Mouse (Mus musculus) midbrain, embryonic 15.5 days (tissue): Measurements from ENCODE around the gene Fam129c. TPM values are rescaled to one million over a fixed set of nuclear protein-coding genes. Genes with fewer than 3 reads are reported as not detected.
A peak's percentile ranks its signal among the peaks of the same experiment; 100 is the strongest.

ENCODE experiments used
- ATAC-seq: fragments of 200-750 bp; cut with Nextera tagmentation; replicated peaks from 2 replicates; pipeline ENCODE4 v1.8.0; 2017; ENCODE audit warnings: moderate TSS enrichment
- H3K27ac ChIP-seq: fragments of 300-500 bp; sonication (generic); 2 replicates; pipeline ENCODE4 v1.5.1; 2015; ENCODE audit warnings: mild to moderate bottlenecking, inconsistent platforms
- H3K27me3 ChIP-seq: fragments of 300-500 bp; sonication (generic); replicated peaks from 2 replicates; pipeline ENCODE4 v1.6.1; 2015; ENCODE audit warnings: inconsistent platforms
- H3K36me3 ChIP-seq: fragments of 300-500 bp; sonication (generic); replicated peaks from 2 replicates; pipeline ENCODE4 v1.6.1; 2015; ENCODE audit warnings: inconsistent platforms
- H3K4me1 ChIP-seq: fragments of 300-500 bp; sonication (generic); 2 replicates; pipeline ENCODE4 v1.6.1; 2015; ENCODE audit warnings: inconsistent platforms
- H3K4me2 ChIP-seq: fragments of 300-500 bp; sonication (generic); 2 replicates; pipeline ENCODE4 v1.6.1; 2015; ENCODE audit warnings: inconsistent platforms, mild to moderate bottlenecking, moderate library complexity
- H3K4me3 ChIP-seq: fragments of 300-500 bp; sonication (generic); 2 replicates; pipeline ENCODE4 v1.5.1; 2015; ENCODE audit warnings: mild to moderate bottlenecking, inconsistent platforms
- H3K9ac ChIP-seq: fragments of 300-500 bp; sonication (generic); 2 replicates; pipeline ENCODE4 v1.6.1; 2015; ENCODE audit warnings: mild to moderate bottlenecking, inconsistent platforms
- H3K9me3 ChIP-seq: fragments of 300-500 bp; sonication (generic); 2 replicates; pipeline ENCODE4 v1.6.1; 2016; ENCODE audit warnings: inconsistent platforms
- WGBS: fragments of 180-500 bp; shearing (Covaris S2); methylation state at CpG from one replicate; pipeline ENCODE4 v1.1.7; 2015; ENCODE audit warnings: mixed read lengths; 5-methylcytosine and 5-hydroxymethylcytosine counted together
- polyA plus RNA-seq: library from polyadenylated mRNA; unstranded; fragments of >200 nt; fragmentation: Nextera tagmentation; extraction: Ambion mirVana; gene quantifications from 2 replicates; pipeline ENCODE4 v1.2.1, GENCODE M21; 2015

Gene Fam129c
- polyA plus RNA-seq, result 9.3 and 9.4 TPM in 2 replicates

- Histone ChIP-seq H3K9me3 (no peaks in the 10 kb centered on the region), H3K9ac (no peak within 1 kb of the TSS), H3K4me3 (no peak within 1 kb of the TSS), H3K4me1 (peaks cover 31% of the 10 kb centered on the region), H3K4me2 (no peak within 1 kb of the TSS), H3K27ac (no peak within 1 kb of the TSS), H3K27me3 (peaks cover 26% of the 10 kb centered on the region), H3K36me3 (no peaks in the 10 kb centered on the region)
- WGBS, result 83% methylated on average over 3 of the region's 3 CpGs
- ATAC-seq, result no peak
Observed at GRCm38 (mm10) chr8:71597451-71597850, at the start of gene Fam129c. Gene Fam129c (plus strand): TSS chr8:71597648.

GRCm38 (mm10) chr8:71550754-71551153, 46.7 kb upstream of the Fam129c start:
- Histone ChIP-seq H3K4me1 (no peaks in the 10 kb centered on the region), H3K36me3 (peaks cover 15% of the 10 kb centered on the region), H3K4me2 (no peak overlapping the region), H3K9me3 (no peaks in the 10 kb centered on the region), H3K27ac (no peak overlapping the region), H3K9ac (no peak overlapping the region), H3K27me3 (peaks cover 1% of the 10 kb centered on the region; the same call in 1 of the 2 replicates), H3K4me3 (no peak overlapping the region)
- ATAC-seq, result no peak
- 68% methylated on average over 7 of the region's 7 CpGs for WGBS

GRCm38 (mm10) chr8:71552770-71553169, 44.7 kb upstream of the Fam129c start:
- Histone ChIP-seq H3K9ac (no peak overlapping the region), H3K27ac (no peak overlapping the region), H3K36me3 (peaks cover 5% of the 10 kb centered on the region), H3K4me2 (no peak overlapping the region), H3K4me3 (no peak overlapping the region), H3K4me1 (no peaks in the 10 kb centered on the region), H3K9me3 (no peaks in the 10 kb centered on the region), H3K27me3 (peaks cover 18% of the 10 kb centered on the region)
- 78% methylated on average over 6 of the region's 6 CpGs for WGBS
- ATAC-seq, result no peak

- no peak for ATAC-seq
- peaks cover 30% of the 10 kb centered on the region for H3K27me3 ChIP-seq
- no peaks in the 10 kb centered on the region for H3K36me3 ChIP-seq
- WGBS, result 76% methylated on average over 6 of the region's 6 CpGs
- H3K4me3 ChIP-seq, result no peak overlapping the region
- no peaks in the 10 kb centered on the region for H3K9me3 ChIP-seq
- no peak overlapping the region for H3K9ac ChIP-seq
- no peak overlapping the region for H3K4me2 ChIP-seq
- peaks cover 9% of the 10 kb centered on the region; the same call in 1 of the 2 replicates for H3K4me1 ChIP-seq
- no peak overlapping the region for H3K27ac ChIP-seq
Observed at GRCm38 (mm10) chr8:71554001-71554400, 43.4 kb upstream of the Fam129c start.

- Histone ChIP-seq H3K4me2 (no peak overlapping the region), H3K36me3 (no peaks in the 10 kb centered on the region), H3K27ac (no peak overlapping the region), H3K4me3 (no peak overlapping the region), H3K4me1 (peaks cover 10% of the 10 kb centered on the region; the same call in 1 of the 2 replicates), H3K27me3 (peaks cover 36% of the 10 kb centered on the region), H3K9me3 (no peaks in the 10 kb centered on the region), H3K9ac (no peak overlapping the region)
- no peak for ATAC-seq
- WGBS, result 86% methylated on average over 2 of the region's 2 CpGs
Observed at GRCm38 (mm10) chr8:71554644-71555043, 42.8 kb upstream of the Fam129c start.

GRCm38 (mm10) chr8:71558071-71558957, 39.1 kb upstream of the Fam129c start, which contains the start of gene Tmem221:
Gene Tmem221 (minus strand): TSS chr8:71558871.
- ATAC-seq, result no peak
- WGBS, result 4% methylated on average over 69 of the region's 70 CpGs

GRCm38 (mm10) chr8:71558958-71559690, 38.3 kb upstream of the Fam129c start:
- H3K9ac ChIP-seq, result no peak overlapping the region
- no peaks in the 10 kb centered on the region for H3K36me3 ChIP-seq

More at GRCm38 (mm10) chr8:71558071-71558957, 39.1 kb upstream of the Fam129c start, which contains the start of gene Tmem221:
- Histone ChIP-seq H3K9me3 (no peaks in the 10 kb centered on the region), H3K4me1 (peaks cover 18% of the 10 kb centered on the region), H3K36me3 (no peaks in the 10 kb centered on the region), H3K9ac (0 out of 2 replicates have a peak within 1 kb of the TSS, but pooled peaks have one; percentile 5), H3K27me3 (peaks cover 70% of the 10 kb centered on the region), H3K4me3 (peak within 1 kb of the TSS; percentile 20), H3K4me2 (peak within 1 kb of the TSS; percentile 34), H3K27ac (no peak within 1 kb of the TSS)

GRCm38 (mm10) chr8:71560071-71560470, 37.4 kb upstream of the Fam129c start:
- Histone ChIP-seq H3K27me3 (peaks cover 74% of the 10 kb centered on the region), H3K27ac (no peak overlapping the region), H3K4me2 (no peak overlapping the region), H3K4me1 (peaks cover 18% of the 10 kb centered on the region), H3K4me3 (no peak overlapping the region), H3K36me3 (no peaks in the 10 kb centered on the region), H3K9me3 (no peaks in the 10 kb centered on the region), H3K9ac (no peak overlapping the region)
- no peak for ATAC-seq
- WGBS, result 83% methylated on average over 3 of the region's 3 CpGs

More at GRCm38 (mm10) chr8:71558958-71559690, 38.3 kb upstream of the Fam129c start:
- H3K4me1 ChIP-seq, result peaks cover 18% of the 10 kb centered on the region
- WGBS, result 2% methylated on average over 24 of the region's 24 CpGs
- no peak overlapping the region for H3K27ac ChIP-seq
- peak overlapping the region; percentile 20 for H3K4me3 ChIP-seq
- H3K4me2 ChIP-seq, result peak overlapping the region; percentile 34
- ATAC-seq, result no peak
- H3K27me3 ChIP-seq, result peaks cover 70% of the 10 kb centered on the region
- H3K9me3 ChIP-seq, result no peaks in the 10 kb centered on the region

- H3K27ac ChIP-seq, result no peak overlapping the region
- H3K36me3 ChIP-seq, result no peaks in the 10 kb centered on the region
- H3K9ac ChIP-seq, result no peak overlapping the region
- peaks cover 18% of the 10 kb centered on the region for H3K4me1 ChIP-seq
- H3K4me3 ChIP-seq, result no peak overlapping the region
- H3K9me3 ChIP-seq, result no peaks in the 10 kb centered on the region
- H3K4me2 ChIP-seq, result no peak overlapping the region
- peaks cover 72% of the 10 kb centered on the region for H3K27me3 ChIP-seq
- WGBS, result 88% methylated on average over 5 of the region's 5 CpGs
- ATAC-seq, result no peak
Observed at GRCm38 (mm10) chr8:71560765-71561164, 36.7 kb upstream of the Fam129c start.

GRCm38 (mm10) chr8:71561401-71561800, 36.0 kb upstream of the Fam129c start:
- ATAC-seq, result no peak
- no peak overlapping the region for H3K4me2 ChIP-seq
- H3K9me3 ChIP-seq, result no peaks in the 10 kb centered on the region
- H3K36me3 ChIP-seq, result no peaks in the 10 kb centered on the region
- H3K27me3 ChIP-seq, result peaks cover 70% of the 10 kb centered on the region
- WGBS, result 5% methylated on average over 15 of the region's 15 CpGs
- H3K9ac ChIP-seq, result no peak overlapping the region
- H3K4me1 ChIP-seq, result peaks cover 18% of the 10 kb centered on the region
- no peak overlapping the region for H3K27ac ChIP-seq
- no peak overlapping the region for H3K4me3 ChIP-seq

- ATAC-seq, result peak; percentile 41
- Histone ChIP-seq H3K9me3 (no peaks in the 10 kb centered on the region), H3K4me3 (peak overlapping the region; percentile 19), H3K4me1 (peaks cover 18% of the 10 kb centered on the region), H3K4me2 (peak overlapping the region; percentile 41), H3K27ac (no peak overlapping the region), H3K36me3 (no peaks in the 10 kb centered on the region), H3K27me3 (peaks cover 56% of the 10 kb centered on the region), H3K9ac (no peak overlapping the region)
- WGBS, result under 1% methylated on average over 33 of the region's 33 CpGs
Observed at GRCm38 (mm10) chr8:71562751-71563150, 34.7 kb upstream of the Fam129c start.

GRCm38 (mm10) chr8:71563992-71564391, 33.5 kb upstream of the Fam129c start:
- H3K27ac ChIP-seq, result no peak overlapping the region
- no peak overlapping the region for H3K4me2 ChIP-seq
- peaks cover 44% of the 10 kb centered on the region for H3K27me3 ChIP-seq
- peaks cover 12% of the 10 kb centered on the region for H3K4me1 ChIP-seq
- no peaks in the 10 kb centered on the region for H3K9me3 ChIP-seq
- WGBS, result 93% methylated on average over 4 of the region's 4 CpGs
- no peak for ATAC-seq
- no peaks in the 10 kb centered on the region for H3K36me3 ChIP-seq
- H3K4me3 ChIP-seq, result no peak overlapping the region
- no peak overlapping the region for H3K9ac ChIP-seq
